ENCODE assay signal across 8 mouse cellular contexts in genomic region chr3:89315195-89315929, GRCm38 (mm10). TPM values are rescaled to one million over a fixed set of nuclear protein-coding genes. Genes with fewer than 3 reads are reported as not detected.
A peak's percentile ranks its signal among the peaks of the same experiment; 100 is the strongest.
DNase-seq lines count a peak whose midpoint lies in the region; ATAC-seq and TF ChIP-seq lines count a peak whose summit lies in the region.

No protein-coding gene starts in this region.

- no peaks in the 10 kb centered on the region for H3K27me3 ChIP-seq in hindbrain, postnatal 0 days (ENCODE audit: insufficient read depth, low read length)

- WGBS in hindbrain, postnatal 0 days = 6% methylated on average over 24 of the region's 26 CpGs

- H3K4me1 ChIP-seq in hindbrain, postnatal 0 days (ENCODE audit: insufficient read depth, low read length) = peaks cover 13% of the 10 kb centered on the region

- no peaks in the 10 kb centered on the region for H3K36me3 ChIP-seq in hindbrain, postnatal 0 days (ENCODE audit: insufficient read depth, low read length)

- H3K4me3 ChIP-seq in hindbrain, postnatal 0 days (ENCODE audit: low read length) = peak overlapping the region; percentile 20

- no peak overlapping the region for H3K27ac ChIP-seq in hindbrain, postnatal 0 days

- intact Hi-C loops in left cerebral cortex, postnatal 25 days (cut with DNase I) = loop anchor here (5.0 to 10.0 kb wide), 2 partner anchors 361 to 542 kb away; partner anchors contain the start of genes Ash1l and Dap3

- peak; percentile 77 for DNase-seq in ovary, postnatal 36 days (ENCODE audit: low spot score)
- DNase-seq in ovary, adult 18-20 months (ENCODE audit: low spot score) = no peak
- DNase-seq in cerebellum, postnatal 14 days = peak; percentile 83 to 93
- DNase-seq in gastrocnemius, adult 8-10 months (ENCODE audit: low spot score in 2 of 2) = peak; percentile 61 to 73
- DNase-seq in hindbrain, postnatal 0 days (ENCODE audit: low spot score) = peak; percentile 87
- DNase-seq in left cerebral cortex, postnatal 25 days (ENCODE audit: low spot score in 2 of 2) = peak; percentile 75 to 79
- peak; percentile 89 for DNase-seq in right cerebral cortex, postnatal 4 days

- ATAC-seq in hindbrain, postnatal 0 days = peak; percentile 10; the same call in 1 of the 2 replicates
- peak; percentile 33; the same call in 1 of the 2 replicates for ATAC-seq in megakaryocyte-erythroid progenitor cell, adult 5-6 weeks (replicated peaks; ENCODE audit: low FRiP score, low TSS enrichment, poor library complexity, severe bottlenecking)

- peak; percentile 92 for TF ChIP-seq CTCF in hindbrain, postnatal 0 days (IDR thresholded peaks at IDR 0.05; ENCODE audit: low read depth)

- H3K9ac ChIP-seq in hindbrain, postnatal 0 days (replicated peaks; ENCODE audit: low read length) = peak overlapping the region; percentile 37

- H3K4me2 ChIP-seq in hindbrain, postnatal 0 days (ENCODE audit: low read depth, low read length) = peak overlapping the region; percentile 49

- no peaks in the 10 kb centered on the region for H3K9me3 ChIP-seq in hindbrain, postnatal 0 days (ENCODE audit: low read length)

RNA-seq across cellular contexts. Expression of gene Efna3, which starts 7.4 kb away (rescaled TPM):
- not detected for total RNA-seq in gastrocnemius, adult 8-10 months (2022)
- total RNA-seq in hindbrain, postnatal 0 days (2014; rRNA removed) = 107 and 171 TPM in 2 replicates
- 57.0 and 61.4 TPM in 2 replicates for polyA plus RNA-seq in hindbrain, postnatal 0 days (2015; fragmentation: Nextera tagmentation; extraction: Ambion mirVana)
- 10 to 100 TPM; 51.3 to 56.8 TPM for total RNA-seq in left cerebral cortex, postnatal 25 days (2021)
- total RNA-seq in megakaryocyte-erythroid progenitor cell, adult 5-6 weeks (2014; fragmentation: Nextera tagmentation) = not detected in 2 replicates
- not detected in 2 replicates for total RNA-seq in megakaryocyte-erythroid progenitor cell, adult 5-6 weeks (2017)

RNA-seq across cellular contexts. Expression of gene Efna4, which starts 22.5 kb away (rescaled TPM):
- total RNA-seq in gastrocnemius, adult 8-10 months (2022) = not detected
- total RNA-seq in hindbrain, postnatal 0 days (2014; rRNA removed) = 7.6 and 9.6 TPM in 2 replicates
- 3.5 and 4.2 TPM in 2 replicates for polyA plus RNA-seq in hindbrain, postnatal 0 days (2015; fragmentation: Nextera tagmentation; extraction: Ambion mirVana)
- total RNA-seq in left cerebral cortex, postnatal 25 days (2021) = under 1 TPM; 0.27 to 0.37 TPM
- 0.30 TPM in 1 of 2 replicates, not detected in the other for total RNA-seq in megakaryocyte-erythroid progenitor cell, adult 5-6 weeks (2014; fragmentation: Nextera tagmentation)
- total RNA-seq in megakaryocyte-erythroid progenitor cell, adult 5-6 weeks (2017) = 0.30 TPM in 1 of 2 replicates, not detected in the other

RNA-seq across cellular contexts. Expression of gene Efna1, which starts 34.4 kb away (rescaled TPM):
- total RNA-seq in gastrocnemius, adult 8-10 months (2022) = 10 to 100 TPM in 1 of 4 experiments, 1 to 10 TPM in 3; 8.7 to 10.8 (median 8.8) TPM
- 3.9 and 5.9 TPM in 2 replicates for total RNA-seq in hindbrain, postnatal 0 days (2014; rRNA removed)
- polyA plus RNA-seq in hindbrain, postnatal 0 days (2015; fragmentation: Nextera tagmentation; extraction: Ambion mirVana) = 7.4 and 10.9 TPM in 2 replicates
- 1 to 10 TPM; 4.1 to 5.2 TPM for total RNA-seq in left cerebral cortex, postnatal 25 days (2021)
- not detected in 2 replicates for total RNA-seq in megakaryocyte-erythroid progenitor cell, adult 5-6 weeks (2014; fragmentation: Nextera tagmentation)
- total RNA-seq in megakaryocyte-erythroid progenitor cell, adult 5-6 weeks (2017) = not detected in 2 replicates

RNA-seq across cellular contexts. Expression of gene Adam15, which starts 34.4 kb away (rescaled TPM):
- 10 to 100 TPM; 13.0 to 17.0 (median 16.4) TPM for total RNA-seq in gastrocnemius, adult 8-10 months (2022)
- total RNA-seq in hindbrain, postnatal 0 days (2014; rRNA removed) = 94.4 and 107 TPM in 2 replicates
- polyA plus RNA-seq in hindbrain, postnatal 0 days (2015; fragmentation: Nextera tagmentation; extraction: Ambion mirVana) = 67.6 and 73.2 TPM in 2 replicates
- total RNA-seq in left cerebral cortex, postnatal 25 days (2021) = 100 to 1,000 TPM; 101 to 105 TPM
- total RNA-seq in megakaryocyte-erythroid progenitor cell, adult 5-6 weeks (2014; fragmentation: Nextera tagmentation) = 7.4 and 11.4 TPM in 2 replicates
- total RNA-seq in megakaryocyte-erythroid progenitor cell, adult 5-6 weeks (2017) = 2.3 and 6.4 TPM in 2 replicates

RNA-seq across cellular contexts. Expression of gene Slc50a1, which starts 45.0 kb away (rescaled TPM):
- total RNA-seq in gastrocnemius, adult 8-10 months (2022) = 1 to 10 TPM; 6.3 to 9.0 (median 7.7) TPM
- total RNA-seq in hindbrain, postnatal 0 days (2014; rRNA removed) = 30.1 and 30.8 TPM in 2 replicates
- polyA plus RNA-seq in hindbrain, postnatal 0 days (2015; fragmentation: Nextera tagmentation; extraction: Ambion mirVana) = 47.2 and 49.1 TPM in 2 replicates
- total RNA-seq in left cerebral cortex, postnatal 25 days (2021) = 10 to 100 TPM; 32.1 to 37.4 TPM
- 35.4 and 66.5 TPM in 2 replicates for total RNA-seq in megakaryocyte-erythroid progenitor cell, adult 5-6 weeks (2014; fragmentation: Nextera tagmentation)
- total RNA-seq in megakaryocyte-erythroid progenitor cell, adult 5-6 weeks (2017) = 31.4 and 50.3 TPM in 2 replicates

Comparison
In these comparisons a context has a peak if more than half of its experiments do, and no peak if none do; other contexts are left out.
1. RNA of gene Efna3, which starts 7.4 kb away (total RNA-seq): 107 to 171 TPM in hindbrain, postnatal 0 days and 51.3 to 56.8 TPM in left cerebral cortex, postnatal 25 days; not detected in gastrocnemius, adult 8-10 months and not detected in megakaryocyte-erythroid progenitor cell, adult 5-6 weeks; every median in the first group is over 10 times any median in the second.